Mouse (Mus musculus): ENCODE results near the gene Sdr16c6. TPM values are rescaled to one million over a fixed set of nuclear protein-coding genes. Genes with fewer than 3 reads are reported as not detected.
A peak's percentile ranks its signal among the peaks of the same experiment; 100 is the strongest.

Gene Sdr16c6
- polyA plus RNA-seq (2014; fragmentation: Nextera tagmentation; extraction: Ambion mirVana), result not detected in 2 replicates

DNA sequence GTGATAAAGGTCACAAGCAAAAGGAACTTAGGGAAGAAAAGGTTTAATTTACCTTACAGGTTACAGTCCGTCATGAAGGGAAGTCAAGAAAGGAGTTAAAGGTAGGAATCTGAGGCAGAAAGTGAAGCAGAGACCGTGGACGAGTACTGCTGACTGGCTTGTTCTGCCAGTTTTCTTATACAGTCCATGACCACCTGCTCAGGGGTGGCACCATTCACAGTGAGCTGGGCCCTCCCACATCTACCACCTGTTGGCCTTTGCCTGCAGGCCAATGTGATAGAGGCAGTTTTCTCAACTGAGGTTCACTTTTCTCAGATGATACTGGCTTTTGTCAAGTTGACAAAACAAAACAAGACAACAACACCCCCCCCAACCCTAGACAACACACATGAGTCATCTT lies at the start of gene Sdr16c6:
Gene Sdr16c6 (minus strand): TSS at position 151 of the 400 bp plus-strand sequence.
- 71% methylated on average over 3 of the region's 3 CpGs for WGBS
- no peak within 1 kb of the TSS for H3K9ac ChIP-seq
- H3K4me2 ChIP-seq, result no peak within 1 kb of the TSS
- H3K27ac ChIP-seq (ENCODE audit: low read depth), result no peak within 1 kb of the TSS
- no peaks in the 10 kb centered on the region for H3K36me3 ChIP-seq (ENCODE audit: insufficient read depth)
- no peaks in the 10 kb centered on the region for H3K4me1 ChIP-seq (ENCODE audit: insufficient read depth)
- TF ChIP-seq CTCF (IDR thresholded peaks at IDR 0.05; ENCODE audit: low read depth), result no peak
- no peaks in the 10 kb centered on the region for H3K27me3 ChIP-seq (ENCODE audit: insufficient read depth, low read length)
- ATAC-seq (ENCODE audit: insufficient read depth) (no peak), DNase-seq (no peak)
- no peak within 1 kb of the TSS for H3K4me3 ChIP-seq (ENCODE audit: low read depth, low read length)
- no peaks in the 10 kb centered on the region for H3K9me3 ChIP-seq (ENCODE audit: low read depth, low read length)

DNA sequence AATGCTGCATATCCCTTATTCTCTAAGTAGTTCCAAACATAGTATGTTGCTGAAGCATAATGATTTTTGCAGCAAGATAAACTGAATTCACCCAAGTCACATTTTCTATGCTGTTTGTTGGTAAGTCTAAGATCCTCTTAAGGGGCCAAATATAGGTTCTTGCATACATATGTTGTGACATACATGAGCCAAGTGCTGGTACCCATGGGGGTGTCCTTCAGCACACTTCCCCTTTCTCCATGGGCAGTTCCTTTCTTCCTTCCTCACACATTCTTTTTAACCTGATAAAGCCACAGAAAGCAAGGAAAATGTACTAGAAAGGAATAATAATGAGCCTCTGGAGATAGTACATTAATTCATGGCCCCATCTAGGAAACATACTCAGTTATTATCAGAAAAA lies 2.9 kb upstream of the Sdr16c6 start:
- no peaks in the 10 kb centered on the region for H3K9me3 ChIP-seq (ENCODE audit: low read depth, low read length)
- H3K4me1 ChIP-seq (ENCODE audit: insufficient read depth), result no peaks in the 10 kb centered on the region
- H3K4me2 ChIP-seq, result no peak overlapping the region
- ATAC-seq (ENCODE audit: insufficient read depth), result no peak
- H3K4me3 ChIP-seq (ENCODE audit: low read depth, low read length), result no peak overlapping the region
- no peak for DNase-seq
- no peak overlapping the region for H3K9ac ChIP-seq
- no peak overlapping the region for H3K27ac ChIP-seq (ENCODE audit: low read depth)
- no peaks in the 10 kb centered on the region for H3K36me3 ChIP-seq (ENCODE audit: insufficient read depth)
- no peak for TF ChIP-seq CTCF (IDR thresholded peaks at IDR 0.05; ENCODE audit: low read depth)
- H3K27me3 ChIP-seq (ENCODE audit: insufficient read depth, low read length), result no peaks in the 10 kb centered on the region

DNA sequence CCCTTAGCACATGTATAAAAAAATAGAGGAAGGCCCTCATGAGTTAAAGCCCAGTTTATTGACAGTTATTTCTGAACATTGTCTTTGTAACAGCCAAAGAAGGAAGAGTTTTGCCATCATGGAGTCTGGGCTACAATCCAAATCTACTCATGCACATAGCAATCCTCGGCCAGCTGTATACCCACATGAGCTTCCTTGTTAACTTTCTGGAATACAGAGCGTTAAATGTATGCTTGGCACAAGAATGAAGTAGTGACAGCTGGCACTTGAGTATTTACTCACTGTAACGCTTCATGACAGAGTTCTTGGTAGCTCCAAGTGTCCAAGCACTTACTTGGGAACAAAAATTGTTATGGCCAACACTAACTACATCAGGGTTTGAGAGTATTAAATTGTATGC lies 1.8 kb upstream of the Sdr16c6 start:
- H3K27ac ChIP-seq (ENCODE audit: low read depth), result no peak overlapping the region
- DNase-seq (peak; percentile 5), ATAC-seq (ENCODE audit: insufficient read depth) (no peak)
- no peak overlapping the region for H3K4me2 ChIP-seq
- 63% methylated on average over 3 of the region's 3 CpGs for WGBS
- no peaks in the 10 kb centered on the region for H3K36me3 ChIP-seq (ENCODE audit: insufficient read depth)
- H3K4me1 ChIP-seq (ENCODE audit: insufficient read depth), result no peaks in the 10 kb centered on the region
- no peaks in the 10 kb centered on the region for H3K27me3 ChIP-seq (ENCODE audit: insufficient read depth, low read length)
- H3K9ac ChIP-seq, result no peak overlapping the region
- no peaks in the 10 kb centered on the region for H3K9me3 ChIP-seq (ENCODE audit: low read depth, low read length)
- no peak overlapping the region for H3K4me3 ChIP-seq (ENCODE audit: low read depth, low read length)
- TF ChIP-seq CTCF (IDR thresholded peaks at IDR 0.05; ENCODE audit: low read depth), result no peak

DNA sequence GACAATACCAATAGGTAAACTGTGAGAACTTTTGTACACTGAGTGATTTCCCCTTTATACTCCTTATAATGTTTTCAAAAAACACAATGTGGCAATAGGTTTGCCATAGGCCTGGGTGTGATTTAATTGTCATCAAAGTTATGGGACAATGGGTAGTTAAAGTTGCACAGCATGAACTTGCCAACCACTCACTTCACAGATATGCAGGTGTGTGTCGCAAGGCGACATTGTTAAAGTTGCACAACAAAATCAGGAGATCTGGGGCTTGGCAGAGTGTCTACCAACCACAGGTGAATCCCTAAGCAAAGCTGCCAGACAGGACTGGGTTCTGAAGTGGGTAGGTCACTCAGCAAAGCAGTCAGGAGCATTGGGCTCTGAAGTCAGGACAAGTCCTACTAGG lies 1.3 kb downstream of the Sdr16c6 start:
- Histone ChIP-seq H3K27me3 (ENCODE audit: insufficient read depth, low read length) (no peaks in the 10 kb centered on the region), H3K9me3 (ENCODE audit: low read depth, low read length) (no peaks in the 10 kb centered on the region), H3K4me1 (ENCODE audit: insufficient read depth) (no peaks in the 10 kb centered on the region), H3K36me3 (ENCODE audit: insufficient read depth) (no peaks in the 10 kb centered on the region), H3K9ac (no peak overlapping the region), H3K27ac (ENCODE audit: low read depth) (no peak overlapping the region), H3K4me2 (no peak overlapping the region), H3K4me3 (ENCODE audit: low read depth, low read length) (no peak overlapping the region)
- ATAC-seq (ENCODE audit: insufficient read depth) (no peak), DNase-seq (no peak)
- WGBS, result 78% methylated on average over 2 of the region's 2 CpGs
- TF ChIP-seq CTCF (IDR thresholded peaks at IDR 0.05; ENCODE audit: low read depth), result no peak

Other genes with a start within 250 kb of the Sdr16c6 start
- gene Gm11808, start 103.9 kb downstream of the Sdr16c6 start, polyA plus RNA-seq (2014; fragmentation: Nextera tagmentation; extraction: Ambion mirVana), result 931 and 1,047 TPM in 2 replicates

All from lung, embryonic 14.5 days (tissue).